Mouse (Mus musculus) right cerebral cortex, postnatal 36 days (tissue): ENCODE results near the gene Cenpn.

Experiments
- DNase-seq, 2 experiments: peaks; one replicate each; pipeline ENCODE4 v3.0.0; 2022; ENCODE audit warnings: low spot score in 2 of 2, mixed read lengths in 1 of 2

Gene Cenpn

GRCm38 (mm10) chr8:116942284-116943058, 20.9 kb downstream of the Cenpn start:
- no peak for DNase-seq

- peak; percentile 74 to 77 for DNase-seq
Measured at GRCm38 (mm10) chr8:116943161-116943554, 21.6 kb downstream of the Cenpn start, which contains the start of gene Atmin. Atmin (plus strand) TSS chr8:116943393.

GRCm38 (mm10) chr8:116943555-116944384, 22.2 kb downstream of the Cenpn start:
- peak; percentile 24 to 34 for DNase-seq

GRCm38 (mm10) chr8:116944385-116944696, 22.8 kb downstream of the Cenpn start:
- DNase-seq = no peak

GRCm38 (mm10) chr8:116945169-116945910, 23.8 kb downstream of the Cenpn start:
- no peak for DNase-seq

GRCm38 (mm10) chr8:116946268-116946838, 24.8 kb downstream of the Cenpn start:
- peak; percentile 57 to 73 for DNase-seq

- no peak for DNase-seq
Measured at GRCm38 (mm10) chr8:116946851-116947250, 25.3 kb downstream of the Cenpn start.

GRCm38 (mm10) chr8:116947589-116947988, 26.1 kb downstream of the Cenpn start:
- no peak for DNase-seq

- DNase-seq = no peak
Measured at GRCm38 (mm10) chr8:116951369-116951768, 29.8 kb downstream of the Cenpn start.

GRCm38 (mm10) chr8:116951778-116952177, 30.2 kb downstream of the Cenpn start:
- DNase-seq = no peak

- no peak for DNase-seq
Measured at GRCm38 (mm10) chr8:116952428-116952827, 30.9 kb downstream of the Cenpn start.

GRCm38 (mm10) chr8:116954415-116954814, 32.9 kb downstream of the Cenpn start:
- peak; percentile 85 to 94 for DNase-seq

- no peak for DNase-seq
Measured at GRCm38 (mm10) chr8:116969531-116969930, 48.0 kb downstream of the Cenpn start.

- no peak for DNase-seq
Measured at GRCm38 (mm10) chr8:116975066-116975465, 53.5 kb downstream of the Cenpn start.

GRCm38 (mm10) chr8:116975606-116976005, 54.1 kb downstream of the Cenpn start:
- no peak for DNase-seq

- no peak for DNase-seq
Measured at GRCm38 (mm10) chr8:116978052-116978451, 56.5 kb downstream of the Cenpn start.

GRCm38 (mm10) chr8:116978631-116979256, 57.2 kb downstream of the Cenpn start, which contains the start of gene 1700030J22Rik:
1700030J22Rik (minus strand) TSS chr8:116978959.
- DNase-seq = peak; percentile 97 to 98

GRCm38 (mm10) chr8:116980117-116980516, 58.6 kb downstream of the Cenpn start:
- no peak for DNase-seq

- DNase-seq = no peak
Measured at GRCm38 (mm10) chr8:116989842-116990241, 68.3 kb downstream of the Cenpn start.
